8 mouse cellular contexts compared by ENCODE assay signal in the genomic region with DNA sequence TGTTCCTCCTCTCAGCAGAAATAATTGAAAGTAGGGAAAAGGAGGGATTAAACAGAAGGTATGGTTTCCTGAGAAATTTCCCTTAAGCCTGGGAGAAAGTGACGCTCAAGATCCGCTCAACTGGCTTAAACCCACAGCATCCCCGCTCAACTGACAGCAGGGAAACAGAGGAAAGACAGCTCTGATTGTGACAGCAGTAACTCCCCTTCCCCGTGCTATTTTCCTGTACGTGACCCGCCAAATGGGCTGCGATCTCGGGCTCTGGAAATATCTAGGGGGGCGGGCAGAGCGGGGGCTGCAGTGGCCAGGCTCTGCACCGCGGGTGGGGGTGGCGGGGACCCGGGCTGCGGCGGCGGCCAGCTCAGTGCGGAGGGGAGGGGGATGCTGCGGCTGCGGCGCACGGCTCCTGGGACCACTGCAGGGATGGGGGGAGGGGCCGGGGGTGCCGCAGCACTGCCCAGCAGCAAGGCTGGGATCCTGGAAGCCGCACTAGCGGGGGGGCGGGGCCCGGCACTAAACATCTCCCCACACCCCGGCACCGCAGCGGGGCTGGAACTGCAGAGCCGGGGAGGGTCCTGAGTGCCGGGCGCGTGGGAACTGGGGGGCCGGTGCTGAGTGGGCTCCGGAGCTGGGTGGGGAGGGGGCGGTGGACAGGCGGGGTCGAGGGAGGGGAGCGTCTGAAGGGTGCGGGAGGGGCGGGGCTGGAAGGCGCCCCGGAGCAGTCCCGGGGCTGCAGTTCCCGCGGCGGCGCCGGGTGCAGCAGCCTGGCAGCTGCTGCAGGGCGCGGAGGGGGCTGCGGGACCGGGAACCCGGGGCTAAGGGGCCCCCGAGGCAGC. TPM values are rescaled to one million over a fixed set of nuclear protein-coding genes. Genes with fewer than 3 reads are reported as not detected.
DNase-seq lines count a peak whose midpoint lies in the region; ATAC-seq and TF ChIP-seq lines count a peak whose summit lies in the region.

No protein-coding gene starts in this region.

- no peak for TF ChIP-seq CTCF in lung, adult 2 months (IDR thresholded peaks at IDR 0.05; ENCODE audit: insufficient read depth, low read length)
- TF ChIP-seq CTCF in embryonic fibroblast, embryonic 13.5 days (IDR thresholded peaks at IDR 0.05; ENCODE audit: borderline replicate concordance, insufficient read depth, low read length): no peak

- ATAC-seq in intestine, embryonic 15.5 days: peak; percentile 48
- ATAC-seq in midbrain, embryonic 13.5 days: peak; percentile 73

- H3K4me2 ChIP-seq in intestine, embryonic 15.5 days (replicated peaks): peak overlapping the region; percentile 90
- peak overlapping the region; percentile 73 for H3K4me2 ChIP-seq in midbrain, embryonic 13.5 days (replicated peaks)

- 2% methylated on average over 53 of the region's 57 CpGs for WGBS in lung, adult 2 months
- 1% methylated on average over 51 of the region's 57 CpGs for WGBS in intestine, embryonic 15.5 days
- WGBS in midbrain, embryonic 13.5 days: under 1% methylated on average over 44 of the region's 57 CpGs

- H3K4me1 ChIP-seq in lung, adult 2 months (ENCODE audit: control insufficient read depth, insufficient read depth, low read length): peaks cover 9% of the 10 kb centered on the region; the same call in 1 of the 2 replicates
- peaks cover 7% of the 10 kb centered on the region for H3K4me1 ChIP-seq in embryonic fibroblast, embryonic 13.5 days (ENCODE audit: control insufficient read depth, insufficient read depth, low read length)
- peaks cover 21% of the 10 kb centered on the region for H3K4me1 ChIP-seq in intestine, embryonic 15.5 days (replicated peaks)
- H3K4me1 ChIP-seq in midbrain, embryonic 13.5 days (replicated peaks): peaks cover 53% of the 10 kb centered on the region

- peak overlapping the region; percentile 79 for H3K9ac ChIP-seq in intestine, embryonic 15.5 days
- peak overlapping the region; percentile 86 for H3K9ac ChIP-seq in midbrain, embryonic 13.5 days (replicated peaks)

- no peaks in the 10 kb centered on the region for H3K27me3 ChIP-seq in intestine, embryonic 15.5 days (replicated peaks)
- no peaks in the 10 kb centered on the region; the same call in 1 of the 2 replicates for H3K27me3 ChIP-seq in midbrain, embryonic 13.5 days

- no peak for DNase-seq in lung, adult 2 months
- DNase-seq in lung, postnatal 36 days: no peak
- peak; percentile 76 for DNase-seq in ZHBTc4 (ENCODE audit: low read depth, low spot score)
- DNase-seq in thymus, postnatal 14 days: peak; percentile 68
- DNase-seq in layer of hippocampus, postnatal 25 days (ENCODE audit: extremely low spot score in 1 of 2, low spot score in 1 of 2): no peak

- H3K36me3 ChIP-seq in intestine, embryonic 15.5 days: peaks cover 15% of the 10 kb centered on the region
- peaks cover 31% of the 10 kb centered on the region for H3K36me3 ChIP-seq in midbrain, embryonic 13.5 days

- no peaks in the 10 kb centered on the region for H3K9me3 ChIP-seq in intestine, embryonic 15.5 days
- H3K9me3 ChIP-seq in midbrain, embryonic 13.5 days: no peaks in the 10 kb centered on the region

- H3K4me3 ChIP-seq in lung, adult 2 months (replicated peaks; ENCODE audit: extremely low read depth, low read depth, low read length): peak overlapping the region; percentile 97
- peak overlapping the region; percentile 53 for H3K4me3 ChIP-seq in embryonic fibroblast, embryonic 13.5 days (ENCODE audit: insufficient read depth, low read length)
- peak overlapping the region; percentile 92 for H3K4me3 ChIP-seq in intestine, embryonic 15.5 days (replicated peaks)
- peak overlapping the region; percentile 84 for H3K4me3 ChIP-seq in midbrain, embryonic 13.5 days (replicated peaks)

- TF ChIP-seq POLR2A in lung, adult 2 months (IDR thresholded peaks at IDR 0.05; ENCODE audit: borderline replicate concordance, extremely low read depth, low read depth, low read length): no peak
- TF ChIP-seq POLR2A in embryonic fibroblast, embryonic 13.5 days (IDR thresholded peaks at IDR 0.05; ENCODE audit: low read depth, low read length): no peak

- no peak overlapping the region for H3K27ac ChIP-seq in embryonic fibroblast, embryonic 13.5 days (ENCODE audit: insufficient read depth, low read length)
- peak overlapping the region; percentile 82 for H3K27ac ChIP-seq in intestine, embryonic 15.5 days
- H3K27ac ChIP-seq in midbrain, embryonic 13.5 days: peak overlapping the region; percentile 85

RNA-seq across cellular contexts. Expression of gene Camk2g, which starts 0.7 kb away (rescaled TPM):
- polyA plus RNA-seq in lung, adult 2 months (2012; rRNA removed): 30.1 and 30.9 TPM in 2 replicates
- 105 and 138 TPM in 2 replicates for polyA plus RNA-seq in embryonic fibroblast, embryonic 13.5 days (2011; ENCODE audit: insufficient read length, low read depth, missing spikeins)
- 37.1 and 42.3 TPM in 2 replicates for polyA plus RNA-seq in intestine, embryonic 15.5 days (2015; fragmentation: Nextera tagmentation; extraction: Ambion mirVana)
- polyA plus RNA-seq in midbrain, embryonic 13.5 days (2015; fragmentation: Nextera tagmentation; extraction: Ambion mirVana): 84.2 and 86.8 TPM in 2 replicates
- total RNA-seq in layer of hippocampus, postnatal 25 days (2021): 100 to 1,000 TPM; 205 to 212 TPM

RNA-seq across cellular contexts. Expression of gene Plau, which starts 43.3 kb away (rescaled TPM):
- 2.2 and 6.1 TPM in 2 replicates for polyA plus RNA-seq in lung, adult 2 months (2012; rRNA removed)
- polyA plus RNA-seq in embryonic fibroblast, embryonic 13.5 days (2011; ENCODE audit: insufficient read length, low read depth, missing spikeins): 75.9 and 142 TPM in 2 replicates
- polyA plus RNA-seq in intestine, embryonic 15.5 days (2015; fragmentation: Nextera tagmentation; extraction: Ambion mirVana): 2.5 and 2.9 TPM in 2 replicates
- 0.19 and 0.34 TPM in 2 replicates for polyA plus RNA-seq in midbrain, embryonic 13.5 days (2015; fragmentation: Nextera tagmentation; extraction: Ambion mirVana)
- total RNA-seq in layer of hippocampus, postnatal 25 days (2021): 1 to 10 TPM; 3.5 to 4.0 TPM

RNA-seq across cellular contexts. Expression of gene Ndst2, which starts 58.8 kb away (rescaled TPM):
- 36.9 and 44.0 TPM in 2 replicates for polyA plus RNA-seq in lung, adult 2 months (2012; rRNA removed)
- polyA plus RNA-seq in embryonic fibroblast, embryonic 13.5 days (2011; ENCODE audit: insufficient read length, low read depth, missing spikeins): 27.3 and 32.0 TPM in 2 replicates
- 20.4 and 21.9 TPM in 2 replicates for polyA plus RNA-seq in intestine, embryonic 15.5 days (2015; fragmentation: Nextera tagmentation; extraction: Ambion mirVana)
- polyA plus RNA-seq in midbrain, embryonic 13.5 days (2015; fragmentation: Nextera tagmentation; extraction: Ambion mirVana): 16.8 and 19.7 TPM in 2 replicates
- 10 to 100 TPM; 15.3 to 19.3 TPM for total RNA-seq in layer of hippocampus, postnatal 25 days (2021)

Comparison
In these comparisons a context has a peak if more than half of its experiments do, and no peak if none do; other contexts are left out.
1. DNase-seq: peak in ZHBTc4 (single experiment) and thymus, postnatal 14 days (single experiment); none in lung, adult 2 months (single experiment), lung, postnatal 36 days (single experiment) and layer of hippocampus, postnatal 25 days (0 of 2).
2. RNA of gene Plau, which starts 43.3 kb away (polyA plus RNA-seq): 75.9 to 142 TPM in embryonic fibroblast, embryonic 13.5 days; 2.2 to 6.1 TPM in lung, adult 2 months, 2.5 to 2.9 TPM in intestine, embryonic 15.5 days and 0.19 to 0.34 TPM in midbrain, embryonic 13.5 days; every median in the first group is over 10 times any median in the second.
3. Peak in every context shown above with its lines, with median percentiles within 50 percentile points of each other: H3K4me3 ChIP-seq.